Mouse (Mus musculus): ENCODE measurements at regions not wholly inside any gene's neighbourhood (a gene's known extent, or its start where the extent isn't known, plus 50 kb on each side); places are given as distances from the start of the nearest gene placed in this dataset.
A peak's percentile ranks its signal among the peaks of the same experiment; 100 is the strongest.

DNA sequence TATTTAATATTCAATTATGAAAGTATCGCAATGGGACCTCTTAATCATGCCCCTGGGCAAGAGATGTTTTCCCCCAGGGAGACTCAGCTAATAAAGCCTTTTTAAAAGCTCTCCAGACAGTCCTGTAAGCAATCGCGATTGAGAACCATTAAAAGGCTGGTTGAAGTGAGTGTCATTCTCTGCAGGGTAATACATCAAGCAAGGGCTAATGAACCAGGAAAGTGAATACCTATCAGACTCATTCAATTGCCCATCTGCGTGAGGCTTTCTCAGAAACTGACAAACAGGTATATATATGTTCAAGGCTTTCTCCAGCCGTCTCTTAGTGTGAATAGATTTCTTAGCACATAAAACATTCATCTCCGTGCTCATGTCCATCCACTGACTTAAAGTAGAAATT is 286.8 kb upstream of the Xrcc4 start:
- DNase-seq (ENCODE audit: low spot score), result no peak

DNA sequence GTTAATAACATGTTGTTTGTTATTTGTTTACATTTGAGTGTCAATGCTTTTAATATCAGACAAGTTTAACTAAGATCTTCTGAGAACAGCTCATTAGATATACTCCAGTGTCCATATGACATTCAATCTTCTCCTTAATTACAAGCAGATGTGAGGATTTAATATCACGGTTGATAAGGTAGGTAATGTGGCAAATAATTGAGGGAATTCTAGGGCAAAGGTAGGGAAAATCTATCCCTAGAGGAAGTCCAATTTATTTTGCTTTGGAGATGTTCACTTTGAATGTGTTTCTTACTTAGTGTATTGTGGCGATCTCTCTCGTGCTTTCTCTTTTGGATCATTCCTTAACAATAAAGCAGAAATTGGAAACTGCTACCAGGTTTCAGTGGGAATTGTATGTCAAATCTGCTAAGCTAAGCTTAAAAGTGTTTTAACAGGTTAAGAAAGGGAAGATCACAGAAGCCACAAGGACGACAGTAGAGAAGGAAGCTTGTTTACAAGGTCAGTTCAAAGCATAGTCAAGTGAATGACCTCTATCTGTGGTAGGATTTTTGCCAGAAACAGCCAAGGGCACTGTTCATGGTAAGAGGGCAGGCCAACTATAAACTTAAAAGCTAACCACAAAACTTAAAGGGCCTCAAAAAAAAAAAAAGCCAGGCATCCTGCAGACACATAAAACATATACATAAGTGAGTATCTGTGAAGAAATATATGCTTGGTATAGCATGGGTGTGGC is 282.2 kb upstream of the Xrcc4 start:
- DNase-seq (ENCODE audit: low spot score), result no peak

DNA sequence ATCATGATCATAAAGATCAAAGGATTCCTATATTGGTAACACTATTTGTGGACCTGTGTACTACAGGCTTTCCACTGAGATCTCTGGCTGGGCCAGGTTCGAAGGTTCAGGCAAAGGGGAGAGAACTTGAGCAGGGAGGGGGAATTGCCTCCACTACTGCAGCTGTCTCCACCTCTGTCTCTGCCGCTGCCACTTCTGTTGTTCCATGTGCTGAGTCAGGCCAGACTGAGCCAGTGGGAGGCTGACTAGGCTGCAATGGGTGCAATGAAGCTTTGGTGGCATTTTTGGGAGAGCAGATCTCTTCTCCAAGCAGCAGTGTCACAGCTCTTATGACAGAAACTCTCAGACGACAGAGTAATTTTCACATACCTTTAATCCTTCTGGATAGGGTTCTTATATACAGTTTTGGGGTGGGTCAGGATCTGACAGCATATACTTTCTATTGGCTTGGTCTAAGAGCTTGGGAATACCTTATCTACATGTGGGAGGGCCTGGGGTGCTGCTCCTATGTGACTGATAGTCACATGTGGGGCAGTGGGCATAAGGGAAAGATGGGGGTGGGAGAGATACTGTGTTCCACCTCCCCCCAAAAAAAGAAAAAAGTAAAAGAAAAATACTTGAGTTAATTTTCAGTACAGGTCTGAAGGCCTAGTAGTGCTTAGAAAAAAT is 281.5 kb upstream of the Xrcc4 start:
- no peak for DNase-seq (ENCODE audit: low spot score)

DNA sequence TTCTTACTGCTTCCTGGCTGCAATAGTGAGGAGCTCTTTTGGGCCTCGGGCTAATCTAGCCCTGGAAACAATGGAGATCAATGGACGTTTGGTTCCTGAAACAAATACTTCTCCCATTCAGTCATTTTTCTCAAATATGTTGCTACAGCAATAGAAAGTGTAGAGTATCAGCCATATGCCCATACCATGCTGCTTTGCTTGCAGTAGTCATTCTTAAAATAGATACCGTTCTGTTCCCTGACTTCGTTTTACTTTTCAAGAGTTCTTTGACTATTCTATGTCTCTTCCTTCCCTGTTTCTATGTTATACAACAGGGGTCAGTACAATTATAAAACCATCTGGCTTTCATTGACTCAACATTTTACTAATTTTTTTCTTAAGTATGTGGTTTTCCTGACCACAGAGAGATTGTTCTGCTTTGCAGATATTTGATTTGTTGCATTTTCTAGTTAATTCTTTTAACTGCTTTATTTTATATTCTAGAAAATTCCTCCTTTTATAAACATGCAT is 275.2 kb upstream of the Xrcc4 start:
- no peak for DNase-seq (ENCODE audit: low spot score)

DNA sequence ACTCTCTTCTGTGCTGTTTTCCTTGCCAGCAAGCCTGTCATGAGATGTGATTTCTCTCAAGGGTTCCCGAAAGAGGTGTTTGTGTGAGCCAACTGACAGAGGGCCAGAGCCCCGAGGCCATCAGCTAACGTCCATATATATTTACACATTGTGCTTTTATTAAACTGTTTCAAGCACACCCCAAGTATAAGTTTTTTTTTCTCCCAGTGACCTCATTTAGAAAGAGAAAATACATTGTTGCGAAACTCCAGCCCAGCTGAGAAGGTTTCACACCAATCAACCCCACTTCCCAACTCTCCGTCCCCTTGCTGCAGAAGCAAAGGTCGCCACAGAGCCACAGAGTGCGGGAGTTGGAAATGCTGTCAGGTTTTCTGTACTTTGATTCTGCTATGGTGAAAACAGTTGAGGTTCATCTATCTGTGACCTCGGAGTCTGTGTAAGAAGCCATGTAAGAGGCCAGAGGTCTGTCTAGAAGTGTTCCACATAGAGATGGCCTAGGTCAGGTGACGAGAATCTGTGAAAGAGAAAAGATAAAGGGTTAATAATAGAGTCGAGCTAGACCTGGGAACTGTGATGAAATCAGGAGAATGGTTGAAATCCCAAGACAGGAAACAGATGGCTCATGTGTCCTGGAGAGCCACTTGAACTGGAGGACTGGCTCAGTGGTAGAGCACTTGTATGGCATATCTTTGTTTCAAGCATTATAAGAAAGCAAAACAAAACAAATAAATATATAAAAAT is 270.6 kb upstream of the Xrcc4 start:
- peak; percentile 16 for DNase-seq (ENCODE audit: low spot score)

DNA sequence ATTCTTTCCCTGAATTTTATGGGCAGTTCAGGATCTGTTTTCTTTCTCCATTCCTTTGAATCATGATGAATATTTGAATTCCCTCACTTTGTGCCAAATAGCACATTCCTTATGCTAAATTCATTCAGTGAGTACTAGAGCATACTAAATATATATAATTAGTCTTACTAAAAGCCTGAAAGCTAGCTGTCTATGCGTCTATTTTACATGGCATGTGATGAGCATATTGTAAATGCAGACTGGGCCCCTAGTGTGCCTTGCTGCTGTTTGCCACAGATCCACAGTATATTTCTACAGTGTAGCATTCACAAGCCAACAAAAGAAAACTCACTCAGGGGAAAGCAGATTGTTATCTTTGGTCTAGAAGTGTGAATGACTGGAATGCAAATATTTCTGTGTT is 268.7 kb upstream of the Xrcc4 start:
- no peak for DNase-seq (ENCODE audit: low spot score)

DNA sequence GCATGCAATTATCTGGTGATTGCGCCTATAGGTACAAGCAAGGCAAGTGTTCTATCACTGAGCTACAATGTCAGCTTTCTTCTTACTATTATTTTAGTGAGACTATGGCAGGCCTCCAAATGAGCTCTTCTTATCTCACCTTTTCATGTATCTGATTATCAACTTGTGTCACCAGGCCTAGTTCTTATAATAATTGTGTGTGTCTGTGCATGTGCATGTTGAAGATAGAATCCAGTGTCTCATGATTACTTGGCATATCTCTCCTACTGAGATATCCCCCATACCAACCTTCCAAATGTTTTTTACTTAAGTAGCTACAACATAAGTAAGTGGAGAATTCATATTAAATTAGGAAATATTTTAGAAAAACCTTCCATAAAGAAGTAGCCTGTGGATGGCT is 266.2 kb upstream of the Xrcc4 start:
- no peak for DNase-seq (ENCODE audit: low spot score)

DNA sequence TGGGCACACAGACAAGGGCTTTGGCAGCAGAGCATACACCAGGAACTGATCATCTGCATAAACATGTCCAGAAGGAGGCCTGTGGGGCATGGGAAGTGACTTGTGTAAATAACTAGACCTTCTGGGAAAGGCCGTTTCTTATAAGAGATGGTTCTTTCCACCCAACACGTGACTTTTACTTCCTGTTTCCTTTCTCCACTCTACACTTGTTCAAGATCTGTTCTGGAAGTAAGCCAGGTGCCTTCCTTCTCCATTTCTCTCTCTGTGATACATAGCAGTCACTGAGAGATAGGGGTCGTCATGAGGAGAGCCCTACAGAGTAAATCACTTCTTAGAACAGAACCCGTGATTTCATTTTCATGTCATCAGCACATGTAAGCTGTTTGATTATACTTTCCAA is 253.4 kb upstream of the Xrcc4 start:
- no peak for DNase-seq (ENCODE audit: low spot score)

DNA sequence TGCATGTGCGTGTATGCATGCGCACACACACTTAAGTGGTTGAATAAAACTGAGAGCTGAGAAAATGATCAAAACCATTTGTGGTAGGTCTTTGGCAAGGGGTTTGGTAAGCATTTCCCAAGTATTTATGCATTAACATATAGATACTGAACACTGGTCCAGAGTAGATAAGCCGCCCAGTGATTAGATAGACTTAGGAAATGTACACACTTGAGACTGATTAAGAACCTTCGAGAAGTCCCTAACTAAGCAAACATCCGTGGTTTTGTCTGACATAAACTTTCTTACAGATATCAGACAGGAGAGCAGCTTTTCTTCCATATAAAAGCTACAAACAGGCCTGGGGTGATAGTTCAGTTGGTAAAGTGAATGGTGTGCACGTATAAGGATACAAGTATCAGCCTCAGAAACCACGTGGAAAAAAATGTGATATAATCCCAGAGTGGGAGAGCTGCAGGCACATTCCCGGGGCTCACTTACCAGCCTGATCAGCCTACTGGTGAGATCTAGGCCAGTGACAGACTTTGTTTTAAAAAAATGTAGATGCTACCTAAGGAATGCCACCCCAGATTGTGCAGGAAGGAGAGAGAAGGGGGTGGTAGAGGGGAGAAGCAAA is 252.3 kb upstream of the Xrcc4 start:
- no peak for DNase-seq (ENCODE audit: low spot score)

DNA sequence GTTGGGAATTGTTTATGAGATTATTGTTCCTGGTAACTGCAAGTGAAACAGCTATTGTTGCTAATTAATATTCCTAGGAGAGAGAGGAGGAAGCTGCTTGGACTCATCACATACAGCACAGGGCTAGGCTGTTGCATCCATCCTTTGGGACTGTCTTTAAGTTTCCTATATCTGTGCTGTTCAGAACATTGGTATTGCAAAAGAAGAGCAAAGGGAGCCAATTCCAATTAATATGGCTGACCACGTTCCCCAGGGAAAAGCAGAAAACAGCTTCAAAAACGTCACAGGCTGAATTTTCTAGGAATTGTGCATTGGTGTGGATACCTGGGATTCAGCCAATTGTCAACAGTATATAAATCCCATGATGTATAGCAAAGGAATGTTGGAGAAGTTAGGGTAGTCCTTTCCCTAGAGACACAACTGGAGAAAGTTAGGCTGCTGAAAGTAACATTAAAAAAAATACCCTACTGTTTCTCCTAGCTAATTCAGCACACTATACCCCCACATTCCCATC is 251.3 kb upstream of the Xrcc4 start:
- no peak for DNase-seq (ENCODE audit: low spot score)

DNA sequence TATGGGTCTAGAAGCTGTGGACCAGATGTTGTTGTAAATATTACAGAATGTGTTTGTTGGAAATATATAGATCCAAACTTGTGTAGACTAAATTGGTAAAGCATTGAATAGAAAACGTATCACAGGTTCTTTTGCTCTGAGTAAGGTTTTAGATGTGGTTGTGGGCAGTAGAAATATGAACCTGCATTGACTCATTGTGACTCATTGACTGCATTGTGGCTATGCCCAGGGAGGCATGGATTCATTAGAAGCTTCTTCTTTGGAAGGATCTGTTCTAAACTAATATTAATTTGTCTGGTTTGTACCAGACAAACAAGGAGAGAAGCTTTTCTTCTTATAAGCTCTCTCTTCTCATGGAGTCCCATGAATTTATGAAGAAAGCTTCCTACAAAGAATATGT is 248.2 kb upstream of the Xrcc4 start:
- no peak for DNase-seq (ENCODE audit: low spot score)

DNA sequence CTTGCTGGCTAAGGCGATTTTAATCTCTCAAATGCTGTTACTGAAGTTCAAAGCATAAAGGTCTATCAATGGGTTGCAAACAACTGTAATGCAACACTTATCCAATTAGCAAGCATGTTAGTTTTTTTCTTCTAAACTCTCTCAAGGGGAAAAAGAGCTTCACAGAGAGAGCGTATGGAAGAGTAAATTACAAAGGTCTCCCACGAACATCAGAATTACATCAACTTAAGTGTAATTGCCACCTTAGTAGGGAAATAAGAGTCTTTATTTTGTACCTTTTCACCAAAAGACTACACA is 246.3 kb upstream of the Xrcc4 start:
- DNase-seq (ENCODE audit: low spot score), result no peak

DNA sequence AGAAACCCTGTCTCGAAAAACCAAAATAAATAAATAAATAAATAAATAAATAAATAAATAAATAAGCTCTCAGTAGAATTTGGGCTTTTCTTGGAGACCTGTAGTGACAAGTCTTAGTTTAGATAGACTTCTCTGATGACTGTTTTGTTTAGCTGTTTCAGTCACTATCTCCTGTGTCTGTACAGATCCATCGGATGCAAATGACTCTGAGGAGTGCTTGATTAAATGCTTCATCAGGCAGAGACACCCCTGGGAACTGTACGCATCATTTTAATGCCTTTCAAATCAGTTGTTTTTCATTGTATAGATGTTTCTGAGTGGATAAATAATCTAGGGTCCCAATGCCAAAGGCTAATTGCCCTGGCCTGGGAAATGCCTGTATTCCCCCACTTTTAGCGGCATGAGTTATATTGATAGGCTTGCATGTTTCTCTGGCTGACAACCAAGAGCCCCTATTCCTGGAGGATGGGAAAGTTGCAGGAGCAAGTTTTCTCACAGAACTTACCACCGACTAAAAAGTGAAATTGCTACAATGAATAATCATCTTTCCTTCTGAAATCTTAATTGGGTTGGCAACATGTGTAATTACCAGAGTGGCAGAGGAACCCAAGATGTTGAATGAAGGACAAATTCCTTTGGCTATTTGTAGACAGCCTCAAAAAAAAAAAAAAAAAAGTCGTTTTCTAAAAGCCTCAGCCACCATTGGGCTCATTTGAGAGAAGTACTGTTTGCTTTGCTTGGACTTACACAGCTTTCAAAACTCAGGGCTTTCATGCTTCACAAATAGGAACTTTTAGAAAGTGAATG is 245.7 kb upstream of the Xrcc4 start:
- no peak for DNase-seq (ENCODE audit: low spot score)

DNA sequence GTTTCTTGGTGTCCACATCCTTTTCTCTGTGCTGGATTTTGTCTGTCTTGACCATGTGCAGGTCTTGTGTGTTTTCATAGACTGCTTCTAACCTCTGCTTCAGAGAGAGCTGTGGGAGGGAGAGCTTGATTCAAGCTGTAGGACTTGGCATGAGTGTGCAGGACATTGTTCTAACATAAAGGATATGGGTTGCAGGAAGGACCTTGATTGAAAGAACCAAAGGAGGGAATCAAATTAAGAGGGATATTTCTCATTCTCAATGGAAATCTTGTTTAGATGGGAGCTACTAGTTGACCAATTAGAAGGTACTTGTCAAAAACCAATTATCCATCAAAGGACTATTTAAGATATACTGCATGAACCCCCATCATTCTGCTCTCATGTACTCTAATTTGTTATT is 244.9 kb upstream of the Xrcc4 start:
- DNase-seq (ENCODE audit: low spot score), result no peak

DNA sequence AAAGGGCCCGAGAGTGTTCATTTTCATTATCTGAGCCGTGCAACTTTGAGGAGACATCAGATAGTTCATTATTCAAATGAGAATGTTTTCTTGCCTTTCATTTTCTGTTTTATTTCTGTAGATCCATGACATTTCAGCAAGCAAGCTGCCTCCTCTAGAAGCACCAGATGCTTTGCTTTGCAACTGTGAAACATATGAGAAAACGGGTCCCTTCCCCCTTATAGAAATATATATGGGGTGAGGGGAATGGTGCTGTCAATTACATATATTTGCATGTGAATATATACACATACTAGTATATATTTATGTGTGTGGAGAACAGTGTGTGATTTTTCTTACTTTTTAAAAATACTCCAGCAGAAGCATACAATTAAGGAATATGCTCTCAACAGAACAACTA is 235.8 kb upstream of the Xrcc4 start:
- no peak for DNase-seq (ENCODE audit: low spot score)

DNA sequence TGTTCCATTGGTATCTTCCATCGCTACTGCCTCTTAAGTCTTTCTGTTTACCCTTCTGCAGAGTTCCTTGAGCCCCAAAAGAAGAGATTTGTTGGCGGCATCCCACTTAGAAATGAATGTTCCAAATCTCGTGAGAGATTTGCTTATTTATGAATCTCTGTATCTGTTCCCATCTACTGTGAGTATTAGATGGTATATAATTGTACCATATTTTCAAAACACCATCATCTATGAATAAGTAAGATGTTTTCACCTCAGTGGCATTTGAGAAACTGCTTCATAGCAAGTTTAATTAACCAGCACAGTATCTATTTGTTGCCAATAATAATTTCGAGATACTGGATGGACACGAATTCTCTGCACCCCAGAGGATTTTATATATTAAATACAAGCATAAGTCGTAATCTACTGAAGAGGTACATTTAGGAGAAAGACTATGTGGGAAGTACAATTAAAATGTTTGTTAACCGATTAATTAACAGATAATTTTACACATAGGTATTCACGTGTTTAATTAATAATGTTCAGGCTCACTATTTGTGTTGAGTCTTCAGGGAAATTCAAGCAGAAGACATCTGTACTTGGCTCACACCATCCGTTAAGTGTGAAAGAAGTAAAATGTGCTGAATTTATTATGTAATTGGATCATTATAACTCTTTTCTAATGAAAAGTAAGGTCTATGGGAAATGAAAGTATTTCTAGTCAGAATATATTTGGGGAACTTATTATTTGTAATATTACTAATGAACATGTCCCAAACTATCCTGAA is 224.0 kb upstream of the Xrcc4 start:
- DNase-seq (ENCODE audit: low spot score), result no peak

DNA sequence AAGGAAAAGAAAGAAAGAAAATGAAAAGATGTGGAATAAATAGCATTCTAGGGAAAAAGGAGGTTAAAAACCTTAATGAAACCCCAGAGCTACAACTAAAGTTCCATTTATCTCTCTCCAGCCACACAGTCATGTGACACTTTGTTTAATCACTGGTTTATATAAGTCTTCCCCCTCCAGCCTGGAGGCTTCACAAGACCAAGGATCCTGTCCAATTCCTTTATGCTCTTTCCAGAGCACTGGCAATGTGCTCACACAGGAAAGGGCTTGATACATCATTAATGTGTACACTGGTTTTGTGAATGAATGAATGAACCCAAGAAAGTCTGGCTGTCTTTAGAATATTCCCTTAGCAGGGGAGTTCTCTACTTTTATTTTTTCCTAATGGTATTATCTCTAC is 221.1 kb upstream of the Xrcc4 start:
- no peak for DNase-seq (ENCODE audit: low spot score)

DNA sequence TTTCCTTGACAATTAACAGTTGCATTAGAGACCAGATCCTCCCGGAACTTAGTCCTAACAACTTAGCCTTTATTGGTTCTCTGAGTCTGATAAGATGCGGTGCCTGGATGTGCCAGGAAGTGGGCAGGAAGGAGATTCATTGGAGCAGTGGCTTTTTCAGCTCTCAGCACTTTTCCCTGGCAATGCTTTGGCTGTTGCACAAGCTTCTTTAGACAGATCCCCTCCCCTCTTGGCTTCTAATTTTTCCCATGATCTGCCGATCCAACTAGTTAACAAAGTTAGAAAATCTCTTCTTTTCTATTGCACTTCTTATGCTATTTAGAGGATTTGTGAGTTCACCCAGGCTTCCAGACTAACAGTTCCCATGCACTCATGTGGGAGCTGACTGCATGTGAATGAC is 211.1 kb upstream of the Xrcc4 start:
- no peak for DNase-seq (ENCODE audit: low spot score)

DNA sequence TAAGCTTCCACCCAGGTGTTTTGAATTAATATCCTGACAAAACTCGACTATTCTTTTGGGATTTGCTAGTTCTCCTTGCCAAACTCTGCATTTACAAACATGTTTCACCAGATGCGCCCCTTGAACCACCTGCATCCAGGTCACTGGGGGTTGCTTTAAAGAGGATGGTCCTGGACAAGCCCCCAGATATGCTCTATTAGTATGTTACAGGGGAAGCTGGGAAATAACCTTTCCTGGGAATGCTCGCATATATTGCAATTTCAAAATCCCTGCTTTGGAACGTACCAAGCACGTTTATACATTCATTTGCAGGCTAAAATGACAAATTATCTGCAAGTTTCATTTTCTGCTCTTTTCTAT is 205.2 kb upstream of the Xrcc4 start:
- DNase-seq (ENCODE audit: low spot score), result no peak

DNA sequence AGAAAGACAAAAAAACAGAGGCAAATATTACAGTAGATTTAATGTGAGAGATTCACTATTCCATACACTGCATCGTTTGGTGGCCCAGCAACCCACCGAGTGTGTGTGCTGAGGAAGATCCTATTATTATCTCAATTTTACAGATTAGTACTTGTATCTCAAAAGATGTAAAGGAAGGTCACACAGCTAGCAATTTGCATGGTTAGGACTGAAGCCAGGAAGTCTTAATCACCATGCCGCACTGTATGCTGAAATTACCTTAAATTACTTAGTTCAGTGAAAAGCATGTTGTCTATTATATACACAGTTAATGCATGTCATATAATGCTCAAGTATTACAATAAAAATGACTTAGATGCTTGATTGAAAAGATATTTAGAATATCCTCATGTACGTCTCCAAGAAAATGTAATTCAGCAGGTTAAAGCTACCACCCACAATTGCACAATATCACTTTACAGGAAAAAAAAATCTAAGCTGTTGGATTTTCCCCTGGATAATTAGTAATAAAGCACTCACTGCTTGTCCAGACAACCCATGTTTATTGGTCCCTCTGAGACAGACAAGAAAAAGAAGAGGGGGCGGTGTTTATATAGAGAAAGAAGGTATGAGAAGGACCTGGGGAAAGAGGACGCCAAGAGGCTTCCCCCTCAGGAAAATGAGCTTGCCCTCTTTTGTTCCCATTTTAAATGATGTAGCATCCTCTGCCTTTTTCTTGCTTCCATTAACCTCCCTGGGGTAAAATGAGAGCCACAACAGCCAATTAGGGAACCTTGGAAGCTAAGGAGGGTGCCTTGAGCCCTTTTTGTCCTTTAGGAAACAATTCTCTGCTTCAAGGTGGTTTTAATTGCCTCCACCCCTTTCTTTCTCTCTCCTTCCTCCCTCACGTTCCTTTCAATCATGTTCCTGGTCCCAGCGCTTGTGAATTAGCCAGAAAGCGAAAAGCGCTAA is 204.6 kb upstream of the Xrcc4 start:
- DNase-seq (ENCODE audit: low spot score), result no peak

Measured in lung, postnatal 25 days (tissue).